30 mouse cellular contexts compared by ENCODE assay signal in the genomic region with DNA sequence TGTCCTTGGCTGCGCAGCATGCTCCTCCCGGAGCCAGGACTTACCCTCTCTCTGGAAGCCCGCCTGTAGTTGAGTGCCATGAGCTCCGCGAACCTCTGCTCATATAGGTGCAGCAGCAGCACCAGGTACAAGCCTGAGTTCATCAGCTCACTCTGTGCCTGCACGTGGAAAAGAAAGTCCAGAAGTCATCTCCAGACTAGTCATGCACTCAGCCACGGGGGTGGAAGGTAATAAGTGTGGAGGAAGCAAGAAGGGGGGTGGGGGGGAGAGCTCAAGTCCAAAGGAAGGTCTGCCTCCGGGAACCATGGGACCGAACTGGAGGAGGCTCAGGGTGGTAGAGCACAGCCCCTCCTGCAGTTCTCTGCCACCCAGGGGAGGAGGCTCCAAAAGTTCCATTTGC.
DNase-seq lines count a peak whose midpoint lies in the region; ATAC-seq and TF ChIP-seq lines count a peak whose summit lies in the region.
"Had no signal": no experiment of that assay in that cellular context is flagged by ENCODE, and none has a peak within 500 bp of the region (broad histone marks: within the 10 kb centered on the region; RNA-seq: fewer than 3 reads in every experiment).

No protein-coding gene starts in this region.

- H3K4me1 ChIP-seq in heart, embryonic 10.5 days = peaks cover 56% of the 10 kb centered on the region
- H3K4me1 ChIP-seq in heart, adult 2 months (ENCODE audit: control insufficient read depth, insufficient read depth, low read length) = peaks cover 7% of the 10 kb centered on the region
- peaks cover 12% of the 10 kb centered on the region; the same call in 1 of the 2 replicates for H3K4me1 ChIP-seq in kidney, adult 2 months (ENCODE audit: control insufficient read depth, insufficient read depth, low read length)
- peaks cover 17% of the 10 kb centered on the region for H3K4me1 ChIP-seq in kidney, embryonic 16.5 days (ENCODE audit: insufficient read depth, low read length)
- no peaks in the 10 kb centered on the region for H3K4me1 ChIP-seq in forebrain, embryonic 15.5 days
- H3K4me1 ChIP-seq: midbrain, embryonic 10.5 days; stomach, embryonic 15.5 days had no signal

- no peak overlapping the region for H3K9ac ChIP-seq in heart, adult 2 months (ENCODE audit: low read depth, low read length)
- H3K9ac ChIP-seq in kidney, embryonic 16.5 days (replicated peaks; ENCODE audit: low read length) = no peak overlapping the region
- H3K9ac ChIP-seq in forebrain, embryonic 15.5 days (replicated peaks) = no peak overlapping the region
- H3K9ac ChIP-seq: heart, embryonic 13.5 days; hindbrain, embryonic 14.5 days; limb, embryonic 15.5 days; liver, embryonic 15.5 days; lung, embryonic 15.5 days; stomach, embryonic 15.5 days had no signal

- no peaks in the 10 kb centered on the region for H3K79me2 ChIP-seq in heart, adult 2 months (replicated peaks; ENCODE audit: control insufficient read depth, insufficient read depth, low read length)

- TF ChIP-seq EP300 in heart, adult 2 months (IDR thresholded peaks at IDR 0.05; ENCODE audit: insufficient read depth, low read depth, low read length) = no peak

- DNase-seq in heart, embryonic 10.5 days (ENCODE audit: low spot score) = no peak
- DNase-seq in heart, adult 2 months = no peak
- DNase-seq in kidney, adult 2 months = peak; percentile 75
- DNase-seq in kidney, postnatal 36 days = peak; percentile 68 to 78
- DNase-seq in adrenal gland, postnatal 10 days = no peak
- DNase-seq: adrenal gland, adult 2 months; cerebellum, adult 9-10 months; cerebellum, postnatal 36 days; gastrocnemius, adult 2 months; gastrocnemius, postnatal 36 days; heart, adult 18-20 months; heart, postnatal 10 days; layer of hippocampus, postnatal 36 days; right cerebral cortex, postnatal 25 days had no signal

- 0 out of 2 replicates have a peak, but pooled peaks cover 4% of the 10 kb centered on the region for H3K36me3 ChIP-seq in heart, embryonic 10.5 days
- H3K36me3 ChIP-seq in heart, adult 2 months (ENCODE audit: control insufficient read depth, insufficient read depth, low read length) = no peaks in the 10 kb centered on the region; the same call in 1 of the 2 replicates
- no peaks in the 10 kb centered on the region for H3K36me3 ChIP-seq in kidney, adult 2 months (ENCODE audit: control insufficient read depth, insufficient read depth, low read length)
- H3K36me3 ChIP-seq in kidney, embryonic 16.5 days (ENCODE audit: insufficient read depth, low read length) = no peaks in the 10 kb centered on the region
- H3K36me3 ChIP-seq in forebrain, embryonic 15.5 days = no peaks in the 10 kb centered on the region
- H3K36me3 ChIP-seq: heart, embryonic 13.5 days; limb, embryonic 10.5 days; limb, embryonic 15.5 days; liver, embryonic 15.5 days; lung, embryonic 15.5 days; midbrain, embryonic 10.5 days; stomach, embryonic 15.5 days had no signal

- no peak for TF ChIP-seq CTCF in heart, adult 2 months (IDR thresholded peaks at IDR 0.05)
- no peak for TF ChIP-seq CTCF in kidney, adult 2 months (conservative IDR thresholded peaks at IDR 0.05; ENCODE audit: insufficient read depth, insufficient read length, low read depth, low read length)

- intact Hi-C loops in heart, adult 2 months (cut with DNase I) = loop anchor here (5.0 kb wide), 1 partner anchor 50 kb away; no protein-coding TSS in a partner anchor

- no peak overlapping the region for H3K4me2 ChIP-seq in kidney, embryonic 16.5 days (replicated peaks; ENCODE audit: low read depth, low read length)
- no peak overlapping the region for H3K4me2 ChIP-seq in forebrain, embryonic 15.5 days (replicated peaks)
- H3K4me2 ChIP-seq: heart, embryonic 13.5 days; hindbrain, embryonic 14.5 days; limb, embryonic 15.5 days; liver, embryonic 15.5 days; lung, embryonic 15.5 days; stomach, embryonic 15.5 days had no signal

- ATAC-seq in kidney, embryonic 16.5 days (ENCODE audit: low FRiP score, low TSS enrichment) = peak; percentile 54
- no peak for ATAC-seq in forebrain, embryonic 15.5 days (replicated peaks)
- ATAC-seq: activated CD4-positive, CD25-positive, alpha-beta regulatory T cell, adult 4 months; forebrain, embryonic 14.5 days; intestine, postnatal 0 days; midbrain, embryonic 16.5 days had no signal

- no peak overlapping the region for H3K4me3 ChIP-seq in heart, embryonic 10.5 days
- H3K4me3 ChIP-seq in heart, adult 2 months = no peak overlapping the region
- no peak overlapping the region for H3K4me3 ChIP-seq in kidney, adult 2 months (ENCODE audit: insufficient read depth, low read depth, low read length)
- H3K4me3 ChIP-seq in kidney, embryonic 16.5 days (ENCODE audit: low read length) = no peak overlapping the region
- H3K4me3 ChIP-seq in forebrain, embryonic 15.5 days = no peak overlapping the region
- H3K4me3 ChIP-seq: gastrocnemius, adult 2 months; heart, embryonic 13.5 days; limb, embryonic 10.5 days; limb, embryonic 15.5 days; liver, embryonic 15.5 days; lung, embryonic 15.5 days; midbrain, embryonic 10.5 days; stomach, embryonic 15.5 days had no signal

- no peak for TF ChIP-seq POLR2A in heart, adult 2 months (IDR thresholded peaks at IDR 0.05; ENCODE audit: insufficient read depth, low read depth, low read length)
- TF ChIP-seq POLR2A in kidney, adult 2 months (IDR thresholded peaks at IDR 0.05; ENCODE audit: low read depth, low read length) = no peak

- H3K27ac ChIP-seq in heart, embryonic 10.5 days = peak overlapping the region; percentile 42; the same call in 1 of the 2 replicates
- H3K27ac ChIP-seq in heart, adult 2 months = no peak overlapping the region
- peak overlapping the region; percentile 63; the same call in 1 of the 2 replicates for H3K27ac ChIP-seq in kidney, adult 2 months (ENCODE audit: insufficient read depth, low read depth, low read length)
- H3K27ac ChIP-seq in kidney, embryonic 16.5 days (ENCODE audit: low read length) = no peak overlapping the region
- no peak overlapping the region for H3K27ac ChIP-seq in forebrain, embryonic 15.5 days (replicated peaks)
- H3K27ac ChIP-seq: gastrocnemius, adult 2 months; heart, embryonic 13.5 days; hindbrain, embryonic 14.5 days; limb, embryonic 10.5 days; limb, embryonic 15.5 days; liver, embryonic 15.5 days; lung, embryonic 15.5 days; macrophage; midbrain, embryonic 10.5 days; stomach, embryonic 15.5 days had no signal

- WGBS in heart, embryonic 10.5 days = 80% methylated on average over 9 of the region's 9 CpGs
- 66% methylated on average over 9 of the region's 9 CpGs for WGBS in heart, adult 2 months
- 35% methylated on average over 9 of the region's 9 CpGs for WGBS in kidney, adult 2 months
- 58% methylated on average over 9 of the region's 9 CpGs for WGBS in kidney, embryonic 16.5 days
- 82% methylated on average over 9 of the region's 9 CpGs for WGBS in forebrain, embryonic 15.5 days

- H3K27me3 ChIP-seq in heart, embryonic 10.5 days (ENCODE audit: insufficient read depth, poor library complexity, severe bottlenecking) = no peaks in the 10 kb centered on the region
- no peaks in the 10 kb centered on the region for H3K27me3 ChIP-seq in heart, adult 2 months (ENCODE audit: control insufficient read depth, insufficient read depth, low read length)
- no peaks in the 10 kb centered on the region for H3K27me3 ChIP-seq in kidney, adult 2 months (replicated peaks; ENCODE audit: control insufficient read depth, insufficient read depth, low read length)
- no peaks in the 10 kb centered on the region for H3K27me3 ChIP-seq in kidney, embryonic 16.5 days (ENCODE audit: insufficient read depth, low read length)
- H3K27me3 ChIP-seq in forebrain, embryonic 15.5 days = no peaks in the 10 kb centered on the region
- H3K27me3 ChIP-seq: CH12.LX; heart, embryonic 13.5 days; limb, embryonic 15.5 days; lung, embryonic 15.5 days; stomach, embryonic 15.5 days had no signal

- H3K9me3 ChIP-seq in heart, embryonic 10.5 days = no peaks in the 10 kb centered on the region
- H3K9me3 ChIP-seq in kidney, embryonic 16.5 days (ENCODE audit: low read length) = no peaks in the 10 kb centered on the region
- H3K9me3 ChIP-seq in forebrain, embryonic 15.5 days = no peaks in the 10 kb centered on the region
- H3K9me3 ChIP-seq: heart, embryonic 13.5 days; limb, embryonic 10.5 days; limb, embryonic 15.5 days; liver, embryonic 15.5 days; lung, embryonic 15.5 days; midbrain, embryonic 10.5 days; stomach, embryonic 15.5 days had no signal

Comparison
In these comparisons a context has a peak if more than half of its experiments do, and no peak if none do; other contexts are left out.
1. H3K27ac ChIP-seq: peak in heart, embryonic 10.5 days (single experiment) and kidney, adult 2 months (single experiment); none in heart, adult 2 months (single experiment), kidney, embryonic 16.5 days (single experiment) and forebrain, embryonic 15.5 days (single experiment).
2. DNase-seq: peak in kidney, adult 2 months (single experiment) and kidney, postnatal 36 days (2 of 2); none in heart, embryonic 10.5 days (single experiment), heart, adult 2 months (0 of 2) and adrenal gland, postnatal 10 days (single experiment).